Mouse (Mus musculus) CH12.LX (cell line): ENCODE results near the gene Nek2. TPM values are rescaled to one million over a fixed set of nuclear protein-coding genes. Genes with fewer than 3 reads are reported as not detected.

Source experiments
- DNase-seq: peaks from one replicate; pipeline ENCODE4 v3.0.0-alpha.2; 2013; ENCODE audit errors: extremely low read depth
- H3K27ac ChIP-seq: 2 replicates; pipeline ENCODE4 v1.5.1; 2012; ENCODE audit warnings: low read depth, mild to moderate bottlenecking, control low read depth, moderate library complexity; ENCODE audit not compliant: insufficient read depth
- H3K27me3 ChIP-seq: replicated peaks from 2 replicates; pipeline ENCODE3; 2012; ENCODE audit warnings: inconsistent platforms
- H3K36me3 ChIP-seq, 2 experiments: replicated peaks in 1 of 2; 2 replicates each; pipeline versions ENCODE3 to v1.6.1; 2012; ENCODE audit warnings: inconsistent platforms in 1 of 2, low read length in 1 of 2, mild to moderate bottlenecking in 1 of 2, mixed read lengths in 1 of 2, moderate library complexity in 1 of 2; ENCODE audit not compliant: control insufficient read depth in 1 of 2, insufficient read depth in 1 of 2
- H3K4me1 ChIP-seq, 2 experiments: 2 replicates each; pipeline ENCODE4 v1.6.1; 2012; ENCODE audit warnings: inconsistent platforms in 1 of 2, moderate library complexity in 1 of 2; ENCODE audit not compliant: insufficient read depth in 2 of 2, control insufficient read depth in 1 of 2
- H3K4me2 ChIP-seq: 2 replicates; pipeline ENCODE4 v1.6.1; 2012; ENCODE audit warnings: low read depth, mild to moderate bottlenecking, control low read depth; ENCODE audit not compliant: poor library complexity, insufficient read depth, severe bottlenecking
- H3K4me3 ChIP-seq, 3 experiments: fragments of 150-350 bp in 1 of 3; sonication (generic) in 1 of 3; replicated peaks in 1 of 3; 2 replicates each; pipeline versions ENCODE3 to v1.5.1; 2011 to 2012; ENCODE audit warnings: low read depth in 2 of 3, low read length in 2 of 3, mild to moderate bottlenecking in 2 of 3, moderate library complexity in 2 of 3, control low read depth in 1 of 3, improper control_type of control experiment in 1 of 3, inconsistent platforms in 1 of 3, mixed read lengths in 1 of 3; ENCODE audit not compliant: poor library complexity in 1 of 3
- H3K79me2 ChIP-seq: replicated peaks from 2 replicates; pipeline ENCODE4 v1.6.1; 2012; ENCODE audit warnings: mild to moderate bottlenecking, moderate library complexity; ENCODE audit not compliant: control insufficient read depth, poor library complexity, insufficient read depth, severe bottlenecking; ENCODE audit errors: extremely low read depth
- H3K9ac ChIP-seq: 2 replicates; pipeline ENCODE4 v1.6.1; 2012; ENCODE audit warnings: low read depth, mild to moderate bottlenecking, control low read depth, moderate library complexity; ENCODE audit not compliant: insufficient read depth
- H3K9me3 ChIP-seq: replicated peaks from 2 replicates; pipeline ENCODE3; 2012; ENCODE audit warnings: low read length, inconsistent platforms, mixed read lengths
- CHD1 ChIP-seq: IDR thresholded peaks from 2 replicates; pipeline ENCODE4 v1.6.1; 2012; ENCODE audit warnings: low read depth, low read length, improper control_type of control experiment, inconsistent platforms
- CTCF ChIP-seq, 2 experiments: IDR thresholded peaks in 1 of 2; conservative IDR thresholded peaks in 1 of 2; 2 replicates each; pipeline ENCODE4 v1.5.1; 2011 to 2012; ENCODE audit warnings: low read depth in 2 of 2, low read length in 2 of 2, improper control_type of control experiment in 1 of 2, inconsistent platforms in 1 of 2, mild to moderate bottlenecking in 1 of 2, moderate library complexity in 1 of 2
- E2F4 ChIP-seq: IDR thresholded peaks from 2 replicates; pipeline ENCODE4 v1.6.1; 2011; ENCODE audit warnings: low read depth, low read length, improper control_type of control experiment; ENCODE audit not compliant: insufficient replicate concordance
- EP300 ChIP-seq: IDR thresholded peaks from 2 replicates; pipeline ENCODE4 v1.6.1; 2011; ENCODE audit warnings: low read length, improper control_type of control experiment
- ETS1 ChIP-seq: conservative IDR thresholded peaks from 2 replicates; pipeline ENCODE4 v1.6.1; 2012; ENCODE audit warnings: low read depth, mild to moderate bottlenecking, inconsistent platforms, low read length, improper control_type of control experiment, moderate library complexity
- GABPA ChIP-seq: IDR thresholded peaks from 2 replicates; pipeline ENCODE4 v1.6.1; 2012; ENCODE audit warnings: low read depth, low read length, improper control_type of control experiment, inconsistent platforms; ENCODE audit not compliant: insufficient replicate concordance
- HCFC1 ChIP-seq: IDR thresholded peaks from 2 replicates; pipeline ENCODE4 v1.6.1; 2012; ENCODE audit warnings: low read depth, mild to moderate bottlenecking, inconsistent platforms, low read length, improper control_type of control experiment
- JUND ChIP-seq: conservative IDR thresholded peaks from 2 replicates; pipeline ENCODE4 v1.6.1; 2011; ENCODE audit warnings: low read depth, low read length, improper control_type of control experiment
- KAT2A ChIP-seq: IDR thresholded peaks from 2 replicates; pipeline ENCODE4 v1.6.1; 2012; ENCODE audit warnings: low read length, improper control_type of control experiment, inconsistent platforms; ENCODE audit not compliant: insufficient replicate concordance
- MAX ChIP-seq: IDR thresholded peaks from 2 replicates; pipeline ENCODE4 v1.6.1; 2011; ENCODE audit warnings: low read length, improper control_type of control experiment
- NRF1 ChIP-seq: IDR thresholded peaks from 2 replicates; pipeline ENCODE4 v1.6.1; 2014; ENCODE audit warnings: low read depth, mild to moderate bottlenecking, inconsistent platforms, low read length, improper control_type of control experiment, moderate library complexity
- PAX5 ChIP-seq: IDR thresholded peaks from 2 replicates; pipeline ENCODE4 v1.6.1; 2012; ENCODE audit warnings: low read length, inconsistent platforms, mixed read lengths
- POLR2AphosphoS2 ChIP-seq: IDR thresholded peaks from 2 replicates; pipeline ENCODE4 v1.6.1; 2011; ENCODE audit warnings: low read depth, low read length, improper control_type of control experiment
- UBTF ChIP-seq: IDR thresholded peaks from 2 replicates; pipeline ENCODE4 v1.6.1; 2012; ENCODE audit warnings: low read depth, mild to moderate bottlenecking, inconsistent platforms, low read length, improper control_type of control experiment, moderate library complexity
- USF2 ChIP-seq: conservative IDR thresholded peaks from 2 replicates; pipeline ENCODE4 v1.6.1; 2011; ENCODE audit warnings: low read depth, low read length, improper control_type of control experiment
- dilution Hi-C: fragments of 300-500 bp; cut with MboI; formaldehyde crosslinking; loops from 2 replicates; pipeline ENCODE4 v1.14.3; 2020; ENCODE audit warnings: low sequenced_read_pairs; ENCODE audit not compliant: extremely low pct_unique_long_range_greater_than_20kb, extremely low pct_ligation_motif_present
- in situ Hi-C: fragments of 300-500 bp; cut with MboI; formaldehyde crosslinking; loops from 3 replicates; pipeline ENCODE4 v1.14.3; 2019; ENCODE audit warnings: low sequenced_read_pairs, low pct_ligation_motif_present, low pct_unique_long_range_greater_than_20kb, mixed read lengths
- polyA plus RNA-seq: library from polyadenylated mRNA; unstranded; fragments of >175 nt; gene quantifications from 2 replicates; pipeline ENCODE4 v1.2.1, GENCODE M21; 2012; ENCODE audit warnings: low read depth; ENCODE audit not compliant: insufficient read length
- total RNA-seq, 2 experiments: library from RNA; depleted of rRNA; stranded (reverse); fragments of 300-350 nt in 1 of 2; fragments of >200 nt in 1 of 2; gene quantifications; 2 replicates each; pipeline ENCODE4 v1.2.3; 2012 to 2014

Nek2 gene
- total and polyA plus RNA-seq, 3 experiments: 41.3 to 68.8 (median 51.2) TPM

- Histone ChIP-seq H3K36me3 (no peaks in the 10 kb centered on the region), H3K79me2 (no peaks in the 10 kb centered on the region), H3K27ac (no peak overlapping the region), H3K9me3 (peaks cover 15% of the 10 kb centered on the region), H3K27me3 (no peaks in the 10 kb centered on the region), H3K9ac (no peak overlapping the region), H3K4me2 (no peak overlapping the region), H3K4me3 (no peak overlapping the region), H3K4me1 (peaks cover 4 to 51% of the 10 kb centered on the region in 2 experiments; a peak in 2 of 4 replicates)
- DNase-seq: no peak
- no peak for TF ChIP-seq KAT2A
- TF ChIP-seq E2F4: no peak
- TF ChIP-seq UBTF: no peak
- no peak for TF ChIP-seq PAX5
- no peak for TF ChIP-seq NRF1
- TF ChIP-seq POLR2AphosphoS2: no peak
- no peak for TF ChIP-seq EP300
- no peak for TF ChIP-seq USF2
- TF ChIP-seq ETS1: no peak
- no peak for TF ChIP-seq GABPA
- TF ChIP-seq CHD1: no peak
- no peak for TF ChIP-seq MAX
- dilution Hi-C loops (no loop called here), in situ Hi-C loops (loop anchor here (25.0 kb wide), 2 partner anchors 468 to 693 kb away; partner anchors contain the start of gene Tmem206)
Observed at GRCm38 (mm10) chr1:191805788-191806187, 15.5 kb upstream of the Nek2 start.

- TF ChIP-seq JUND: no peak
- peak in 1 of 2 experiments; percentile 35; a peak in 3 of 4 replicates for TF ChIP-seq CTCF (conservative IDR thresholded peaks at IDR 0.05 in 1 of 2, IDR thresholded peaks at IDR 0.05 in 1 of 2; ENCODE audit: low read depth in 2 of 2, low read length in 2 of 2)
- Histone ChIP-seq H3K36me3 (no peaks in the 10 kb centered on the region), H3K27me3 (no peaks in the 10 kb centered on the region), H3K4me3 (no peak overlapping the region), H3K27ac (no peak overlapping the region), H3K9me3 (peaks cover 20% of the 10 kb centered on the region), H3K4me2 (no peak overlapping the region), H3K9ac (no peak overlapping the region), H3K79me2 (no peaks in the 10 kb centered on the region), H3K4me1 (peaks cover 4 to 55% of the 10 kb centered on the region in 2 experiments; a peak in 2 of 4 replicates)
- dilution Hi-C loops (no loop called here), in situ Hi-C loops (loop anchor here (25.0 kb wide), 2 partner anchors 469 to 694 kb away; partner anchors contain the start of gene Tmem206)
- DNase-seq: no peak
Observed at GRCm38 (mm10) chr1:191806740-191807139, 14.5 kb upstream of the Nek2 start.

- Histone ChIP-seq H3K79me2 (no peaks in the 10 kb centered on the region), H3K9ac (no peak overlapping the region), H3K36me3 (no peaks in the 10 kb centered on the region), H3K27ac (no peak overlapping the region), H3K4me1 (peaks cover 7 to 55% of the 10 kb centered on the region in 2 experiments; a peak in 3 of 4 replicates), H3K4me2 (no peak overlapping the region), H3K9me3 (peaks cover 20% of the 10 kb centered on the region), H3K4me3 (no peak overlapping the region), H3K27me3 (no peaks in the 10 kb centered on the region)
- in situ Hi-C loops: loop anchor here (25.0 kb wide), 2 partner anchors 471 to 696 kb away; partner anchors contain the start of gene Tmem206
- peak; percentile 51 for DNase-seq
- no peak for TF ChIP-seq HCFC1
- dilution Hi-C loops: no loop called here
Observed at GRCm38 (mm10) chr1:191807979-191808378, 13.3 kb upstream of the Nek2 start.
